Mouse (Mus musculus) lung, embryonic 15.5 days (tissue): ENCODE data around the gene Srp68. TPM values are rescaled to one million over a fixed set of nuclear protein-coding genes. Genes with fewer than 3 reads are reported as not detected.
"Not testable (repeated sequence)": the region's sequence is repeated elsewhere in the genome, so short reads cannot be mapped to it uniquely, and the experiment has no call there.

Source experiments
- ATAC-seq: fragments of 200-750 bp; cut with Nextera tagmentation; 2 replicates; pipeline ENCODE4 v1.8.0; 2017; ENCODE audit warnings: moderate number of reproducible peaks, borderline replicate concordance; ENCODE audit not compliant: low FRiP score, low TSS enrichment; ENCODE audit errors: extremely low read depth
- H3K27ac ChIP-seq: fragments of 300-500 bp; sonication (generic); 2 replicates; pipeline ENCODE4 v1.5.1; 2015; ENCODE audit warnings: moderate library complexity, mild to moderate bottlenecking, inconsistent platforms
- H3K27me3 ChIP-seq: fragments of 300-500 bp; sonication (generic); 2 replicates; pipeline ENCODE4 v1.6.1; 2015; ENCODE audit warnings: inconsistent platforms
- H3K36me3 ChIP-seq: fragments of 300-500 bp; sonication (generic); 2 replicates; pipeline ENCODE4 v1.6.1; 2015; ENCODE audit warnings: inconsistent platforms
- H3K4me1 ChIP-seq: fragments of 300-500 bp; sonication (generic); 2 replicates; pipeline ENCODE4 v1.6.1; 2015; ENCODE audit warnings: inconsistent platforms
- H3K4me2 ChIP-seq: fragments of 300-500 bp; sonication (generic); 2 replicates; pipeline ENCODE4 v1.6.1; 2015; ENCODE audit warnings: inconsistent platforms, mild to moderate bottlenecking, moderate library complexity
- H3K4me3 ChIP-seq: fragments of 300-500 bp; sonication (generic); 2 replicates; pipeline ENCODE4 v1.5.1; 2015; ENCODE audit warnings: mild to moderate bottlenecking, inconsistent platforms
- H3K9ac ChIP-seq: fragments of 300-500 bp; sonication (generic); 2 replicates; pipeline ENCODE4 v1.6.1; 2015; ENCODE audit warnings: inconsistent platforms
- H3K9me3 ChIP-seq: fragments of 300-500 bp; sonication (generic); 2 replicates; pipeline ENCODE4 v1.6.1; 2016; ENCODE audit warnings: inconsistent platforms
- WGBS: fragments of 180-500 bp; shearing (Covaris S2); methylation state at CpG from one replicate; pipeline ENCODE4 v1.1.7; 2015; 5-methylcytosine and 5-hydroxymethylcytosine counted together
- polyA plus RNA-seq: library from polyadenylated mRNA; unstranded; fragments of >200 nt; fragmentation: Nextera tagmentation; extraction: Ambion mirVana; gene quantifications from 2 replicates; pipeline ENCODE4 v1.2.1, GENCODE M21; 2015

Srp68 gene
- polyA plus RNA-seq, 1 experiment from 2014 or later, result 95.4 TPM

GRCm38 (mm10) chr11:116281671-116282070, 7.7 kb upstream of the Srp68 start:
- Histone ChIP-seq H3K4me1 (peaks cover 22% of the 10 kb centered on the region), H3K27ac (no peak overlapping the region), H3K4me2 (peak overlapping the region; percentile 55), H3K9me3 (no peaks in the 10 kb centered on the region), H3K36me3 (no peaks in the 10 kb centered on the region), H3K27me3 (peaks cover 61% of the 10 kb centered on the region), H3K9ac (peak overlapping the region; percentile 7; the same call in 1 of the 2 replicates), H3K4me3 (peak overlapping the region; percentile 28)
- no peak for ATAC-seq
- 3% methylated on average over 18 of the region's 18 CpGs for WGBS

- Histone ChIP-seq H3K4me1 (peaks cover 19% of the 10 kb centered on the region), H3K27me3 (peaks cover 61% of the 10 kb centered on the region), H3K9me3 (no peaks in the 10 kb centered on the region), H3K4me3 (peak within 1 kb of the TSS; percentile 28), H3K36me3 (no peaks in the 10 kb centered on the region), H3K9ac (peak within 1 kb of the TSS; percentile 7; the same call in 1 of the 2 replicates), H3K4me2 (peak within 1 kb of the TSS; percentile 55), H3K27ac (no peak within 1 kb of the TSS)
- 5% methylated on average over 48 of the region's 48 CpGs for WGBS
- no peak for ATAC-seq
These were observed 7.0 kb upstream of the Srp68 start, which contains the start of gene Galr2 for GRCm38 (mm10) chr11:116280751-116281663. TSS of gene Galr2 (plus strand) at chr11:116280939.

- H3K4me2 ChIP-seq, H3K27ac ChIP-seq, H3K9me3 ChIP-seq, ATAC-seq, H3K4me3 ChIP-seq, H3K36me3 ChIP-seq, H3K9ac ChIP-seq: not testable (repeated sequence)
- Histone ChIP-seq H3K27me3 (peaks cover 26% of the 10 kb centered on the region), H3K4me1 (peaks cover 24% of the 10 kb centered on the region)
- 82% methylated on average over 1 of the region's 1 CpGs for WGBS
These were observed 3.2 kb upstream of the Srp68 start for GRCm38 (mm10) chr11:116277184-116277583.

- Histone ChIP-seq H3K27me3 (no peaks in the 10 kb centered on the region), H3K9me3 (no peaks in the 10 kb centered on the region), H3K4me1 (peaks cover 21% of the 10 kb centered on the region), H3K9ac (peak overlapping the region; percentile 91), H3K27ac (peak overlapping the region; percentile 74), H3K36me3 (peaks cover 29% of the 10 kb centered on the region), H3K4me3 (peak overlapping the region; percentile 89), H3K4me2 (peak overlapping the region; percentile 65)
- WGBS, result under 1% methylated on average over 39 of the region's 39 CpGs
- ATAC-seq, result peak; percentile 25; the same call in 1 of the 2 replicates
These were observed 460 bp downstream of the Srp68 start for GRCm38 (mm10) chr11:116273469-116274044.

- Histone ChIP-seq H3K9ac (peak overlapping the region; percentile 91), H3K4me1 (peaks cover 21% of the 10 kb centered on the region), H3K27ac (no peak overlapping the region), H3K36me3 (peaks cover 36% of the 10 kb centered on the region), H3K9me3 (no peaks in the 10 kb centered on the region), H3K4me2 (peak overlapping the region; percentile 65), H3K27me3 (no peaks in the 10 kb centered on the region), H3K4me3 (peak overlapping the region; percentile 89)
- WGBS, result 36% methylated on average over 12 of the region's 12 CpGs
- no peak for ATAC-seq
These were observed 1.2 kb downstream of the Srp68 start for GRCm38 (mm10) chr11:116272589-116273468.

- ATAC-seq, result no peak
- Histone ChIP-seq H3K27ac (no peak overlapping the region), H3K36me3 (peaks cover 67% of the 10 kb centered on the region), H3K4me2 (no peak overlapping the region), H3K4me1 (peaks cover 17% of the 10 kb centered on the region), H3K27me3 (no peaks in the 10 kb centered on the region), H3K9ac (no peak overlapping the region), H3K4me3 (no peak overlapping the region), H3K9me3 (no peaks in the 10 kb centered on the region)
- 88% methylated on average over 8 of the region's 8 CpGs for WGBS
These were observed 4.5 kb downstream of the Srp68 start for GRCm38 (mm10) chr11:116269560-116269959.

- no peak overlapping the region for H3K9ac ChIP-seq
- peaks cover 17% of the 10 kb centered on the region for H3K4me1 ChIP-seq
- H3K4me3 ChIP-seq, result no peak overlapping the region
- no peak overlapping the region for H3K27ac ChIP-seq
- ATAC-seq, result no peak
- peaks cover 79% of the 10 kb centered on the region for H3K36me3 ChIP-seq
- 92% methylated on average over 6 of the region's 6 CpGs for WGBS
- no peaks in the 10 kb centered on the region for H3K9me3 ChIP-seq
- H3K4me2 ChIP-seq, result no peak overlapping the region
- no peaks in the 10 kb centered on the region for H3K27me3 ChIP-seq
These were observed 5.7 kb downstream of the Srp68 start for GRCm38 (mm10) chr11:116268313-116268712.

- WGBS, result 83% methylated on average over 8 of the region's 8 CpGs
- Histone ChIP-seq H3K9ac (no peak overlapping the region), H3K4me2 (no peak overlapping the region), H3K27me3 (no peaks in the 10 kb centered on the region), H3K4me3 (no peak overlapping the region), H3K4me1 (peaks cover 12% of the 10 kb centered on the region), H3K27ac (no peak overlapping the region), H3K9me3 (no peaks in the 10 kb centered on the region), H3K36me3 (peaks cover 86% of the 10 kb centered on the region)
- ATAC-seq, result no peak
These were observed 6.4 kb downstream of the Srp68 start for GRCm38 (mm10) chr11:116267637-116268036.

- Histone ChIP-seq H3K9me3 (no peaks in the 10 kb centered on the region), H3K36me3 (peaks cover 97% of the 10 kb centered on the region), H3K4me2 (no peak overlapping the region), H3K4me3 (no peak overlapping the region), H3K9ac (no peak overlapping the region), H3K27me3 (no peaks in the 10 kb centered on the region), H3K4me1 (no peaks in the 10 kb centered on the region), H3K27ac (no peak overlapping the region)
- WGBS, result 90% methylated on average over 4 of the region's 4 CpGs
- no peak for ATAC-seq
These were observed 8.2 kb downstream of the Srp68 start for GRCm38 (mm10) chr11:116265850-116266249.

- Histone ChIP-seq H3K9me3 (no peaks in the 10 kb centered on the region), H3K9ac (no peak overlapping the region), H3K4me1 (no peaks in the 10 kb centered on the region), H3K27me3 (no peaks in the 10 kb centered on the region), H3K36me3 (peaks cover 97% of the 10 kb centered on the region), H3K4me2 (no peak overlapping the region), H3K27ac (no peak overlapping the region), H3K4me3 (no peak overlapping the region)
- WGBS, result 83% methylated on average over 11 of the region's 11 CpGs
- no peak for ATAC-seq
These were observed 8.7 kb downstream of the Srp68 start for GRCm38 (mm10) chr11:116265352-116265751.

- WGBS, result 58% methylated on average over 7 of the region's 7 CpGs
- Histone ChIP-seq H3K9ac (no peak overlapping the region), H3K4me1 (peaks cover 7% of the 10 kb centered on the region), H3K4me2 (no peak overlapping the region), H3K4me3 (no peak overlapping the region), H3K27ac (peak overlapping the region; percentile 53), H3K27me3 (no peaks in the 10 kb centered on the region), H3K36me3 (peaks cover 84% of the 10 kb centered on the region), H3K9me3 (no peaks in the 10 kb centered on the region)
- peak; percentile 51; the same call in 1 of the 2 replicates for ATAC-seq
These were observed 13.8 kb downstream of the Srp68 start for GRCm38 (mm10) chr11:116260259-116260658.
